Mouse (Mus musculus) myocyte (in vitro differentiated cells): ENCODE results near the gene Snrnp40.

ENCODE experiments used
- POLR2A ChIP-seq: IDR thresholded peaks from one replicate; pipeline ENCODE4 v1.6.1; 2011; ENCODE audit warnings: low read depth, mild to moderate bottlenecking, control low read depth, moderate library complexity; ENCODE audit not compliant: insufficient read length
- TCF12 ChIP-seq: IDR thresholded peaks from one replicate; pipeline ENCODE4 v1.6.1; 2011; ENCODE audit warnings: mild to moderate bottlenecking, control low read depth; ENCODE audit not compliant: poor library complexity, insufficient read depth, severe bottlenecking
- USF1 ChIP-seq: IDR thresholded peaks from one replicate; pipeline ENCODE4 v1.6.1; 2011; ENCODE audit warnings: low read depth, mild to moderate bottlenecking, control low read depth, moderate library complexity

DNA sequence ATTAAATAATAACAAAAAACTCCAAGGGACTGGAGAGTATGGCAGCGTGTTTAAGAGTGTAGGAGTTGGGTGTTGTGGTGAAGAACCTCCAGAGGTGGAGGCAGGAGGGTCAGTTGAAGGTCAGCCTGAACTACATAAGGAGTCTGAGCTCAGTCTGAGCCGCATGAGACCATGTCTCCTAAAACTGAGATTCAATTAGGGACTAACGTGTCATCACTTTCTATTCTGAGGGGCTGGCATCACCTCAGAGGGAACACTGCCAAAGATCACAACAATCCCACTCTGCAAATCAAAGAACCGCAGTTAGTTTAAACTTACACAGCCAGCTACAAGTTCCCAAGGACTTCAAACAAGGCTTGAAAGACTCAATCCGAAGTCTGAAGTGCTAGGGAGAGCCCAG lies 36.3 kb upstream of the Snrnp40 start:
- TF ChIP-seq POLR2A (no peak), USF1 (no peak), TCF12 (no peak)
